Mouse (Mus musculus): ENCODE results near the gene Nr1h2. TPM values are rescaled to one million over a fixed set of nuclear protein-coding genes. Genes with fewer than 3 reads are reported as not detected.

The Nr1h2 gene
- polyA plus RNA-seq, 1 experiment from 2014 or later, result 63.7 TPM

DNA sequence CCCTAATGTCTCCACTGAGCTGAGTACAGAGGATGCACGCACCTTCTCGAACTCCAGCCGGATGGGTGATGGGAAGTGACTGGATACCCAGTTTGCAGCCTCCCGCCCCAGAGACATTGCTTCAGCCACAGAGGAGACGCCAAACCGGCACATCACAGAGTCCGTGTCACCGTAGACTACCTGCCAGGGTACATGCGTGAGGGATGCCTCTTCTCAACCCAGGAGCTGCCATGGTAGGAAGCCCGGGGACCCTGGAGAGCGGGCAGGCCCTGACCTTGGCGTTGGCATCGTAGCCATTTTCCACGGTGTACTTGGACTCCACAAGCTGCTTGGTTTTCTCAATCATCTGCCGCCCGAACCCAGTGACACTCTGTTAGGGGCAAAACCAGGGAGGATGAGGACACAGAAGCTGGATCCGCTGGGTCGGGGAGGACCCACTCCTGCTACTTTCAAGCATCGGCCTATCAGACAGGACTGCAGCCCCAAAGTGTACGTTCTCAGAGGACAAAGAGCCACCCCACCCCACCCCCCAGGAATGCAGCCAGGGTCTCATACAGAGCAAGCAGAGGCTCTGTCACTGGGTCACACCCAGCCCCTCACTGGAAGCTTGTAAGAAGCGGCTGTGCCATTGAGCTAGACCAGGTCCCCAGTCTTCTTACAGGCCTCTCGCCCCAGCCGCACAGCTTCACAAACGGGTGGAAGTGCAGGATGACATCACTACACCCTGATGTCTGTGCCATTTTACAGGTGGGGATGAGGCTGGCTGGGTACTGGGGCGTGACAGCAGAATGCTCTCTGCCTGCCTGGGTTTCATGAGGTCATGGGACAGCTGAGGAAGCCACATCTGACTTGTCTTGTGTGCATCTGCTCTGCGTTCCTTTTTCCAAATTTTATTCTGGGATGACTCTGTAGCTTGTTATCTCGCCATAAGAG is 17.8 kb downstream of the Nr1h2 start:
- Histone ChIP-seq H3K9ac (replicated peaks; ENCODE audit: low read length) (no peak overlapping the region), H3K27me3 (ENCODE audit: control insufficient read depth, insufficient read depth, low read length) (no peaks in the 10 kb centered on the region), H3K4me2 (ENCODE audit: low read depth, low read length) (no peak overlapping the region), H3K4me1 (ENCODE audit: control insufficient read depth, insufficient read depth, low read length) (no peaks in the 10 kb centered on the region), H3K4me3 (ENCODE audit: low read depth, low read length) (no peak overlapping the region), H3K36me3 (replicated peaks; ENCODE audit: control insufficient read depth, insufficient read depth, low read depth, low read length) (peaks cover 4% of the 10 kb centered on the region), H3K9me3 (replicated peaks; ENCODE audit: control insufficient read depth, low read length) (no peaks in the 10 kb centered on the region), H3K27ac (replicated peaks; ENCODE audit: low read depth, low read length) (no peak overlapping the region)
- WGBS, result 93% methylated on average over 27 of the region's 27 CpGs
- ATAC-seq (replicated peaks; ENCODE audit: insufficient number of reproducible peaks, low FRiP score, low TSS enrichment, low read depth), result no peak
- no peak for DNase-seq (ENCODE audit: low spot score)

GRCm38 (mm10) chr7:44534656-44535441 is 18.9 kb downstream of the Nr1h2 start:
- H3K36me3 ChIP-seq (replicated peaks; ENCODE audit: control insufficient read depth, insufficient read depth, low read depth, low read length), result peaks cover 4% of the 10 kb centered on the region
- ATAC-seq (replicated peaks; ENCODE audit: insufficient number of reproducible peaks, low FRiP score, low TSS enrichment, low read depth), result no peak
- no peaks in the 10 kb centered on the region for H3K9me3 ChIP-seq (replicated peaks; ENCODE audit: control insufficient read depth, low read length)

GRCm38 (mm10) chr7:44534242-44534641 is 19.5 kb downstream of the Nr1h2 start:
- Histone ChIP-seq H3K4me1 (ENCODE audit: control insufficient read depth, insufficient read depth, low read length) (no peaks in the 10 kb centered on the region), H3K9me3 (replicated peaks; ENCODE audit: control insufficient read depth, low read length) (no peaks in the 10 kb centered on the region), H3K4me3 (ENCODE audit: low read depth, low read length) (no peak overlapping the region), H3K27ac (replicated peaks; ENCODE audit: low read depth, low read length) (no peak overlapping the region), H3K4me2 (ENCODE audit: low read depth, low read length) (no peak overlapping the region), H3K9ac (replicated peaks; ENCODE audit: low read length) (no peak overlapping the region), H3K27me3 (ENCODE audit: control insufficient read depth, insufficient read depth, low read length) (no peaks in the 10 kb centered on the region), H3K36me3 (replicated peaks; ENCODE audit: control insufficient read depth, insufficient read depth, low read depth, low read length) (peaks cover 4% of the 10 kb centered on the region)
- 87% methylated on average over 13 of the region's 13 CpGs for WGBS
- ATAC-seq (replicated peaks; ENCODE audit: insufficient number of reproducible peaks, low FRiP score, low TSS enrichment, low read depth) (no peak), DNase-seq (ENCODE audit: low spot score) (no peak)

More at GRCm38 (mm10) chr7:44534656-44535441, 18.9 kb downstream of the Nr1h2 start:
- 88% methylated on average over 19 of the region's 19 CpGs for WGBS
- Histone ChIP-seq H3K9ac (replicated peaks; ENCODE audit: low read length) (no peak overlapping the region), H3K4me3 (ENCODE audit: low read depth, low read length) (no peak overlapping the region), H3K27ac (replicated peaks; ENCODE audit: low read depth, low read length) (no peak overlapping the region), H3K27me3 (ENCODE audit: control insufficient read depth, insufficient read depth, low read length) (no peaks in the 10 kb centered on the region), H3K4me1 (ENCODE audit: control insufficient read depth, insufficient read depth, low read length) (no peaks in the 10 kb centered on the region), H3K4me2 (ENCODE audit: low read depth, low read length) (no peak overlapping the region)
- no peak for DNase-seq (ENCODE audit: low spot score)

- Histone ChIP-seq H3K4me3 (ENCODE audit: low read depth, low read length) (no peak overlapping the region), H3K4me2 (ENCODE audit: low read depth, low read length) (no peak overlapping the region), H3K9me3 (replicated peaks; ENCODE audit: control insufficient read depth, low read length) (no peaks in the 10 kb centered on the region), H3K27ac (replicated peaks; ENCODE audit: low read depth, low read length) (no peak overlapping the region), H3K36me3 (replicated peaks; ENCODE audit: control insufficient read depth, insufficient read depth, low read depth, low read length) (peaks cover 3% of the 10 kb centered on the region), H3K27me3 (ENCODE audit: control insufficient read depth, insufficient read depth, low read length) (no peaks in the 10 kb centered on the region), H3K9ac (replicated peaks; ENCODE audit: low read length) (no peak overlapping the region), H3K4me1 (ENCODE audit: control insufficient read depth, insufficient read depth, low read length) (no peaks in the 10 kb centered on the region)
- ATAC-seq (replicated peaks; ENCODE audit: insufficient number of reproducible peaks, low FRiP score, low TSS enrichment, low read depth) (no peak), DNase-seq (ENCODE audit: low spot score) (no peak)
- 83% methylated on average over 12 of the region's 12 CpGs for WGBS
These were observed 20.1 kb downstream of the Nr1h2 start for GRCm38 (mm10) chr7:44533746-44534045.

GRCm38 (mm10) chr7:44532918-44533745 is 20.6 kb downstream of the Nr1h2 start:
- Histone ChIP-seq H3K9ac (replicated peaks; ENCODE audit: low read length) (no peak overlapping the region), H3K36me3 (replicated peaks; ENCODE audit: control insufficient read depth, insufficient read depth, low read depth, low read length) (no peaks in the 10 kb centered on the region; the same call in none of the 2 replicates), H3K27me3 (ENCODE audit: control insufficient read depth, insufficient read depth, low read length) (no peaks in the 10 kb centered on the region), H3K4me3 (ENCODE audit: low read depth, low read length) (no peak overlapping the region), H3K27ac (replicated peaks; ENCODE audit: low read depth, low read length) (no peak overlapping the region), H3K4me2 (ENCODE audit: low read depth, low read length) (no peak overlapping the region), H3K4me1 (ENCODE audit: control insufficient read depth, insufficient read depth, low read length) (no peaks in the 10 kb centered on the region), H3K9me3 (replicated peaks; ENCODE audit: control insufficient read depth, low read length) (no peaks in the 10 kb centered on the region)
- WGBS, result 86% methylated on average over 29 of the region's 29 CpGs
- DNase-seq (ENCODE audit: low spot score), result no peak
- no peak for ATAC-seq (replicated peaks; ENCODE audit: insufficient number of reproducible peaks, low FRiP score, low TSS enrichment, low read depth)

GRCm38 (mm10) chr7:44531946-44532732 is 21.6 kb downstream of the Nr1h2 start, which contains the start of gene Spib:
Gene Spib (minus strand): TSS chr7:44532071.
- no peak for DNase-seq (ENCODE audit: low spot score)
- no peak within 1 kb of the TSS for H3K9ac ChIP-seq (replicated peaks; ENCODE audit: low read length)
- no peaks in the 10 kb centered on the region for H3K9me3 ChIP-seq (replicated peaks; ENCODE audit: control insufficient read depth, low read length)
- WGBS, result 82% methylated on average over 4 of the region's 4 CpGs
- no peaks in the 10 kb centered on the region; the same call in none of the 2 replicates for H3K36me3 ChIP-seq (replicated peaks; ENCODE audit: control insufficient read depth, insufficient read depth, low read depth, low read length)
- H3K4me3 ChIP-seq (ENCODE audit: low read depth, low read length), result no peak within 1 kb of the TSS
- no peak for ATAC-seq (replicated peaks; ENCODE audit: insufficient number of reproducible peaks, low FRiP score, low TSS enrichment, low read depth)
- H3K4me1 ChIP-seq (ENCODE audit: control insufficient read depth, insufficient read depth, low read length), result no peaks in the 10 kb centered on the region
- H3K4me2 ChIP-seq (ENCODE audit: low read depth, low read length), result no peak within 1 kb of the TSS
- no peak within 1 kb of the TSS for H3K27ac ChIP-seq (replicated peaks; ENCODE audit: low read depth, low read length)
- no peaks in the 10 kb centered on the region for H3K27me3 ChIP-seq (ENCODE audit: control insufficient read depth, insufficient read depth, low read length)

DNA sequence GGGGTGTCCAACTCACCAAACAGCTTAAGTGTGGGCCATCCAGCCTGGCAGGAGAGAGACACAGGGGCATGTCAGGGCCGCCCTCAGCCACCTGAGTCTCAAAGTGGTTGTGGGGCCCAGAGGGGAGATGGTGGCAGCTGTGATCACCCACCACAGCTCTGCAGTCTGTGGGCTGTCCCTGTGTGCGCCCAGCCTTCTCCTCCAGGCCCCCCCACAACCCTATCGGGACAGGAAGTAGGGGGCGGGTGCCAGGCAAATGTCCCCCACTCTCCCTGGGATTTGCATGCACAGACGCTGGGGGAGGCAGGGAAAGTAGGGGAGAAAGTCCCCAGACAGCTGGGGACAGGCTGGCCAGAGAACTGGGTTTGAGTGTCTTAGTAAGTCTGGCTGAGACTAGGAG is 22.5 kb downstream of the Nr1h2 start:
- Histone ChIP-seq H3K36me3 (replicated peaks; ENCODE audit: control insufficient read depth, insufficient read depth, low read depth, low read length) (no peaks in the 10 kb centered on the region; the same call in 1 of the 2 replicates), H3K27me3 (ENCODE audit: control insufficient read depth, insufficient read depth, low read length) (no peaks in the 10 kb centered on the region)

More for the DNA sequence above, 22.5 kb downstream of the Nr1h2 start:
- Histone ChIP-seq H3K27ac (replicated peaks; ENCODE audit: low read depth, low read length) (no peak overlapping the region), H3K4me3 (ENCODE audit: low read depth, low read length) (no peak overlapping the region), H3K9me3 (replicated peaks; ENCODE audit: control insufficient read depth, low read length) (no peaks in the 10 kb centered on the region), H3K4me1 (ENCODE audit: control insufficient read depth, insufficient read depth, low read length) (no peaks in the 10 kb centered on the region), H3K4me2 (ENCODE audit: low read depth, low read length) (no peak overlapping the region), H3K9ac (replicated peaks; ENCODE audit: low read length) (no peak overlapping the region)
- 59% methylated on average over 5 of the region's 5 CpGs for WGBS
- ATAC-seq (replicated peaks; ENCODE audit: insufficient number of reproducible peaks, low FRiP score, low TSS enrichment, low read depth), result no peak
- no peak for DNase-seq (ENCODE audit: low spot score)

All from embryonic facial prominence, embryonic 11.5 days (tissue).